12 mouse cellular contexts compared by ENCODE assay signal in genomic region chr2:165861683-165862594, GRCm38 (mm10). TPM values are rescaled to one million over a fixed set of nuclear protein-coding genes. Genes with fewer than 3 reads are reported as not detected.
A peak's percentile ranks its signal among the peaks of the same experiment; 100 is the strongest.
DNase-seq lines count a peak whose midpoint lies in the region; ATAC-seq and TF ChIP-seq lines count a peak whose summit lies in the region.
"Had no signal": no experiment of that assay in that cellular context is flagged by ENCODE, and none has a peak within 500 bp of the region (broad histone marks: within the 10 kb centered on the region; RNA-seq: fewer than 3 reads in every experiment).

No protein-coding gene starts in this region.

- 84% methylated on average over 26 of the region's 26 CpGs for WGBS in heart, embryonic 10.5 days
- WGBS in heart, adult 2 months = 89% methylated on average over 26 of the region's 26 CpGs
- 60% methylated on average over 26 of the region's 26 CpGs for WGBS in hindbrain, embryonic 13.5 days

- H3K4me3 ChIP-seq in heart, embryonic 10.5 days = no peak overlapping the region
- H3K4me3 ChIP-seq in heart, adult 2 months = no peak overlapping the region
- no peak overlapping the region for H3K4me3 ChIP-seq in hindbrain, embryonic 13.5 days

- H3K27ac ChIP-seq in heart, embryonic 10.5 days = peak overlapping the region; percentile 45
- no peak overlapping the region for H3K27ac ChIP-seq in heart, adult 2 months
- H3K27ac ChIP-seq in hindbrain, embryonic 13.5 days = peak overlapping the region; percentile 73

- H3K4me1 ChIP-seq in heart, embryonic 10.5 days = peaks cover 77% of the 10 kb centered on the region
- peaks cover 31% of the 10 kb centered on the region for H3K4me1 ChIP-seq in heart, adult 2 months (ENCODE audit: control insufficient read depth, insufficient read depth, low read length)
- peaks cover 80% of the 10 kb centered on the region for H3K4me1 ChIP-seq in hindbrain, embryonic 13.5 days (replicated peaks)

- H3K9ac ChIP-seq in heart, adult 2 months (ENCODE audit: low read depth, low read length) = no peak overlapping the region
- 0 out of 2 replicates have a peak overlapping the region, but pooled peaks have one; percentile 26 for H3K9ac ChIP-seq in hindbrain, embryonic 13.5 days

- TF ChIP-seq EP300 in heart, adult 2 months (IDR thresholded peaks at IDR 0.05; ENCODE audit: insufficient read depth, low read depth, low read length) = no peak

- H3K36me3 ChIP-seq in heart, embryonic 10.5 days = peaks cover 37% of the 10 kb centered on the region
- H3K36me3 ChIP-seq in heart, adult 2 months (ENCODE audit: control insufficient read depth, insufficient read depth, low read length) = peaks cover 18% of the 10 kb centered on the region; the same call in 1 of the 2 replicates
- 0 out of 2 replicates have a peak, but pooled peaks cover 3% of the 10 kb centered on the region for H3K36me3 ChIP-seq in hindbrain, embryonic 13.5 days

- peaks cover 11% of the 10 kb centered on the region for H3K79me2 ChIP-seq in heart, adult 2 months (replicated peaks; ENCODE audit: control insufficient read depth, insufficient read depth, low read length)

- no peak for TF ChIP-seq CTCF in heart, adult 2 months (IDR thresholded peaks at IDR 0.05)

- H3K4me2 ChIP-seq in hindbrain, embryonic 13.5 days = no peak overlapping the region

- no peak for TF ChIP-seq POLR2A in heart, adult 2 months (IDR thresholded peaks at IDR 0.05; ENCODE audit: insufficient read depth, low read depth, low read length)

- H3K9me3 ChIP-seq in heart, embryonic 10.5 days = no peaks in the 10 kb centered on the region
- H3K9me3 ChIP-seq in hindbrain, embryonic 13.5 days = no peaks in the 10 kb centered on the region

- peak; percentile 44 for ATAC-seq in hindbrain, embryonic 13.5 days (ENCODE audit: low FRiP score)
- ATAC-seq: CD4-positive, CD25-positive, alpha-beta regulatory T cell, adult 4 months had no signal

- no peak for DNase-seq in heart, embryonic 10.5 days (ENCODE audit: low spot score)
- DNase-seq in heart, adult 2 months = no peak
- peak; percentile 94 for DNase-seq in WW6 (ENCODE audit: low read depth, low spot score)
- peak; percentile 23 for DNase-seq in neural tube, embryonic 10.5 days (ENCODE audit: extremely low spot score, low spot score)
- DNase-seq in natural killer cell, adult 2 months (ENCODE audit: low spot score in 2 of 2) = no peak
- DNase-seq in frontal cortex, postnatal 14 days (ENCODE audit: low spot score in 2 of 2) = no peak
- no peak for DNase-seq in layer of hippocampus, adult 11-12 months (ENCODE audit: low spot score)
- DNase-seq: layer of hippocampus, adult 9-11 months; lung, postnatal 10 days; right cerebral cortex, postnatal 14 days had no signal

- no peaks in the 10 kb centered on the region for H3K27me3 ChIP-seq in heart, embryonic 10.5 days (ENCODE audit: insufficient read depth, poor library complexity, severe bottlenecking)
- no peaks in the 10 kb centered on the region for H3K27me3 ChIP-seq in heart, adult 2 months (ENCODE audit: control insufficient read depth, insufficient read depth, low read length)
- H3K27me3 ChIP-seq in hindbrain, embryonic 13.5 days = no peaks in the 10 kb centered on the region

- intact Hi-C loops in heart, adult 2 months (cut with DNase I) = no loop called here

RNA-seq across cellular contexts. Expression of gene Zmynd8, which starts 36.9 kb away (rescaled TPM):
- polyA plus RNA-seq in heart, embryonic 10.5 days (2016; fragmentation: Nextera tagmentation; extraction: Ambion mirVana) = 57.1 and 58.5 TPM in 2 replicates
- total RNA-seq in heart, adult 2 months (2021) = 10 to 100 TPM; 44.4 to 47.2 TPM
- polyA plus RNA-seq in heart, adult 2 months (2012; rRNA removed) = 20.4 and 31.2 TPM in 2 replicates
- polyA plus RNA-seq in hindbrain, embryonic 13.5 days (2015; fragmentation: Nextera tagmentation; extraction: Ambion mirVana) = 82.2 and 86.6 TPM in 2 replicates

Comparison
In these comparisons a context has a peak if more than half of its experiments do, and no peak if none do; other contexts are left out.
1. DNase-seq: peak in WW6 (single experiment) and neural tube, embryonic 10.5 days (single experiment); none in heart, embryonic 10.5 days (single experiment), heart, adult 2 months (0 of 2), natural killer cell, adult 2 months (0 of 2), frontal cortex, postnatal 14 days (0 of 2) and layer of hippocampus, adult 11-12 months (single experiment).